Mouse (Mus musculus) ovary, postnatal 14 days (tissue): ENCODE data around the gene Lrrc20.
"Not testable (repeated sequence)": the region's sequence is repeated elsewhere in the genome, so short reads cannot be mapped to it uniquely, and the experiment has no call there.

Experiments used
- DNase-seq: peaks from one replicate; pipeline ENCODE4 v3.0.0; 2022; ENCODE audit warnings: low spot score

Lrrc20 gene

GRCm38 (mm10) chr10:61475594-61476439 lies at the start of gene Lrrc20:
Gene Lrrc20 (plus strand): TSS chr10:61475801.
- DNase-seq = peak; percentile 75

DNA sequence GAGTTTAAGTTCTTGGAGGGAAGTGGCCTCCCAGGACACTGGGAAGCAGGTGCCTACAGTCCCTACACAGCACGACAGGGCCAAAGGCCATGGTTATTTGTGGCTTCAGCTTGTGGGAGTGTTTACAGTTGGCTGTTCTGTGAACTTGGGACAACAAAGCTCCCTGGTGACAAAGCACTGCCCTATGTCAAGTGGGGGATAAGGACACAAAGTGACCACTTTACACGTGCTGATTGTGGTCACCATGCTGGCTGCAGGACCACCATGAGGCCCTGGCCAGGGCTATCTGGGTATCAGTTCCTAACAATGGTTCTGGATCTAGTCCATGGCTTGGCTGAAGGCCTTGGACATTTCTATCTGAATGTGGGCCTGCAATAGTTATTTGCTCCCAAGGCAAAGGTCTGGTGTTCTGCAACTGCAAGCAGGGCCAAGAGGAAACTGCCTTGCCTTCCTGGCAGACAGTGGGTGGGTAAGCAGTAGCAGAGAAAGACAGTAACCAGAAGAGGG lies 49.3 kb upstream of the Lrrc20 start:
- peak; percentile 31 for DNase-seq

- no peak for DNase-seq
Observed at GRCm38 (mm10) chr10:61427951-61428350, 47.6 kb upstream of the Lrrc20 start.

- DNase-seq = no peak
Observed at GRCm38 (mm10) chr10:61428416-61428815, 47.2 kb upstream of the Lrrc20 start.

- no peak for DNase-seq
Observed at GRCm38 (mm10) chr10:61429043-61429442, 46.6 kb upstream of the Lrrc20 start.

- DNase-seq = no peak
Observed at GRCm38 (mm10) chr10:61431375-61431774, 44.2 kb upstream of the Lrrc20 start.

DNA sequence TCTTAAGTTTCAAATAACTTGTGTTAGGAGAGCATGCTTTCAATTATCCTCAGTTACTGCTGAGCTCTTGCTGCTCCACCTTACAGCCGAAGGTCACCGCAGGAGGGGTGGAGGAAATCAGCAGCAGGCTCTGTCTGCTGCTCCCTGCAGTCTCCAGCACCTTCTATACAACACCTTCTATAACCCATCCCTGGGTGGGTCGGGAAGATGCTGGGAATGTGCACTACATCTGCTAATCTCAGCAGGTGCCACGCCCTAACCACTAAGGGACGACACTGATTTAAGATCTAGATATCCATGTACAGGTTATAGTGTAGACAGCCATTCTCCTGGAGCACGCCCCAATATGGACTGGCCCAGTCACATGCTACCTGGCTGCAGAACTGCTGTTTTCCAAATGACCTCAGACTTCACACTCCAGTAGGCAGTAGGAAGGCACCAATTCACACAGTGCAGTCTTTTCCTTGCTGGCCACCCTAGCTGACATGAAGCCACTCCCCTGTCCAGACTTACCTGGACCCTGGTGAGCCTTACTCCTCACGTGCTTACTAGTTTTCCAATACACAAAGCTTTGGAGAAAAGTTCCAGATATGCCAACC lies 35.3 kb upstream of the Lrrc20 start:
- DNase-seq = no peak

DNA sequence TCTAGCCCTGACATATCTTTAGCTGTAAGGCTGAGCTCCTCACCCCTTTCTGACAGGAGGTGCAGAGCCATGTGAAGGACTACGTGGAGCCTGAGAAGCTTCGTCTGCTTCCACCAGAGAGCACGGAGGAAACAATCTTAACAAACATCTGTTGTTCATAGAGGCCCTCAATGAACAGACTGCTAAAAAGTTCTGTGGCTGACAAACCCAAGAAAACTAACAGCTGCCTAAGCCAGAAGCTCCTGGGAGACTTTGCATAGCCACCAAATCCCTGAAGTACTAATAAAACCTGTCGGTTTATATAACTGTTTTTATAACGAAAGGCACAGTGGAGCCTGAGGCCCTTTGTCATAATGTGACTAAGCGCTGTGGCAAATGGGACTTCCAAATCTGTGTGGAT lies 32.1 kb upstream of the Lrrc20 start:
- no peak for DNase-seq

DNA sequence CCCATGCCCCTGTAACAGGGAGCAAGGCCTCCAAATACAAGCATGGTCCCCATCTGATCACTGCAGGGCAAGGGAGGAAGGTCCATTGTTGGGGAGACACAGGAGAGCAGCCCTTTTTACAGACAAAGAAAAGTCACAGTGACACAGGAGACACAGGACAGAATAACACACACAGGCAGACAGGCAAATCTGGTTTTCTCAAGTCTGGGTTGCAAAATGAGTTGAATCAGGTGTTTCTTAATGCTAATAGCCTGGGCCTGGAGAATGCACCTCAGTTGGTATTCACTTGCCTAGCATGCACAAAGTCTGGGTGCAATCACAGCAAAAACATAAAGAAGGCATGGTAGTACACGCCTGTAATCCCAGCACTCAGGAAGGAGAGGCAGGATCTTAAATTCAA lies 31.7 kb upstream of the Lrrc20 start:
- DNase-seq = no peak

DNA sequence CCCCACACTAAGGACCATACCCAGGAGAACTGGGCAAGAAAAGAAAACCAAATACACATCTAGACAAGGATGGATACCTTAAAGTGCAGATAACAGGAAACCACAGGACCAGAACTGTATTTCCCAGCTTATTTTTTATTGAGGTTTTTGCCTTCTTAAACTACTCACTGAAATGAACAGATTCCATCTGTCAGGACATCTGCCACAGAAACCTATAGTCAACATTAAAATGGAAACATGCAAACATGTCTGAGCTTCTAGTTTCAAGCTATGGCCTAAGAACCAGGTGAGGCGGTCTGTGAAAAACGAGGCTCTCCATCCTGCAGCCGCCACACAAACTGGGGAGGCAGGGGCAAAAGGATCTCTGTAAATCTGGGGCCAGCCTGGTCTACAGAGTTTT lies 30.6 kb upstream of the Lrrc20 start:
- DNase-seq = no peak

DNA sequence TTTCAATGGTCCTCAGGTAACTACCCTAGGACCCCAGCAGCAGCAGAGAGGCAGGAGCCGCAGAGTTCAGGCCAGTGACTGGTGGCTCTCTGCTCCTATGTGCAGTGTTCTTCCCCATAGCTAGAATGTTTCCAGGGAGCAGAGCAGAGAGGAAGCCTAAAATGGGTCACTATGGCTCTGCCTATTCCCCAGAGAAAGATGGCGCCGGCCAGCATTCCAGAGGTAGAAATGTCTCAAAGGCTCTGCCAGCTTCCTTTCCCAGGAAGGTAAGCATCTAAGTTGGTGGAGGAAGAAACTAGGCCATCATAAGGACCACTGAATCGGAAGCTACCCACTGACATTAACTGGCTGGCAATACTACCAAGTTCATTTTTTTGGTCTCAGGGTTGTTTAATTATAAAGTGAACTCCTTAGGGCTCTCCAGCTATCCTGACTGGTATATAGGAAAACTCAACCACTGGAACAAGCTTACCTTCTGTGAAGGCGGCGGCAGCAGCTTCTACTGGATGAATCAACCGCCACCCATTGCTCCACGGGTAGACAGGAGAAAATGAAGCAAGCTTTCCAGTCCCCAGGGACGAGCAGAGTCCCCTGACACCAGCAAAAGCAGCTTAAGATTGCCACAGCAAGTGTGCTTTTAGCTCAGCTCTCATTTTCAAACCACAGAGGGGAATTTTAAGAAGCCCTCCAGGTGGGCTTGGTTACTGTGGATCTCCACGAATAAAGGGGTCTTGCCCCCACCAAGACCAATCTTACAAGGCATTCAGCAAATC lies 27.8 kb upstream of the Lrrc20 start:
- no peak for DNase-seq

GRCm38 (mm10) chr10:61448834-61449233 lies 26.8 kb upstream of the Lrrc20 start:
- no peak for DNase-seq

GRCm38 (mm10) chr10:61451463-61451930 lies 24.1 kb upstream of the Lrrc20 start:
- peak; percentile 13 for DNase-seq

DNA sequence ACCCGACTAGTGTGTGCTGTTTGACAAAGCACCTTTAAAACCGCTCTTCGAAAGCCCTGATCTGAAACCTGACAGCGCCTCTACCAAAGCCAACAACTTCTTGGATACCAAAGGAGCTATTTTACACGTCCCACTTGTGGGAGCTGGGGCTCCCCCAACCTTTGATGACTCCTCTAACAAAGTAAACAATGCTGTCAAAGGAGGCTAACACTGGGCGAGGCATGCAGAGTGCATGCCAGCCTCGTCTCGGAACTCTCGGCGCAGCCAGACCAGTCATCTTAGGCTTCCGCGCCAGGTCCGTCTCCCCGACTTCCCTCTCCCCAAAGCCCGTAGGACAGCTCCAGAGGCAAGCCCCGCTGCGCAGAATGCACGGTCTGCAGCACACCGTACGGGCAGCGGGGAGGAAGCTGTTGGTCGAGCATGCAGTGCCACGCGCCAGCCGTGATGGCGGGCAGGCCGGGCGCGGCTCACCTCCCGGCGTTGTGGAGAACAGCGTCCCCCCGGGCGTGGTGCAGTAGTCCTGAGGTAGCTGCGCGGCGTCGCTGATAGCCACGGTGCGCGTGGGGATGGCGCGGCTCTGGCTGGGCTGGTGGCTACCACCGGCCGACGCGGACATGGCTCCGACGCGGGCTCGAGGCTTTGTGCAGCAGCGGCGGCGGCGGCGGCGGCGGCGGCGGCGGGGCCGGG lies 23.5 kb upstream of the Lrrc20 start:
- peak; percentile 27 for DNase-seq

DNA sequence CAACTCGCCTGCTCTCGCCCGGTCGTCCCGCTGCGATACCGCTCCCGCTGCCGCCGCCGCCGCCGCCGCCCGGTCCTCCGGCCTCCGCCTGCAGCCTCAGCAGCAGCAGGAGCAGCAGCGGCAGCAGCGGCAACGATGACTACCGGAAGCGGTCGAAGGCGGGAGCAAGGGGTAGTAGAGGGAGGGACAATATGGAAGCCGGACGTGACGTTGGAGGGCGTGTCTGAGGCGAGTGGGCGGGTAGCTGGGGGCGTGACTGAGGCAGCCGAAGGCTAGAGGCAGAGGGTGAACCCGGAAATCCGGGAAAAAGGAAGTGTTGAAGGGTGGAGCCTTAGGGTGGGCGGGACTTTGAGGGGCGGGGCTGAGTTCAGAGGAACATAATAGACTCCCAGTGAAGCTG lies 23.0 kb upstream of the Lrrc20 start, which contains the start of gene Eif4ebp2:
TSS of gene Eif4ebp2 (minus strand) at position 17 of the 400 bp plus-strand sequence.
- peak; percentile 100 for DNase-seq

- DNase-seq = not testable (repeated sequence)
Observed at GRCm38 (mm10) chr10:61453171-61453570, 22.4 kb upstream of the Lrrc20 start.

DNA sequence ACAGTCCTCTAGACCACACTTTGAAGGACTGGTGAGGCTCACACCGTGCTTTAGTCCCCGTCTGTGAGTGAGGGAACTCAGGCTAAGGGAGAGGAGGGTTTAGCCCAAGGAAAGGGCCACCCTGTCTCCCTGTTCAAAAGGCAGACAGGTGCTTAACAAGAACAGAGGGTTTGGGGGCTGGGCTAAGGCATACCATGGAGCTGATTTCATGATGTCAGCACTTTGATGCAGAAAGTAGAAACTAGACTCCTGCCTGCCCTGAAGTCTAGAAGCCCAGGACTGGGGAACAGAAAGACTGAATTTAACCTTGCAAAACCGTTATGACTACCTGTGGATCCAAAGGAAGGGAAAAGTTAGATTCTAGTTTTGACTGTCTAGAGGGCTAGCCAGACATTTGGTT lies 18.4 kb upstream of the Lrrc20 start:
- DNase-seq = no peak

GRCm38 (mm10) chr10:61465009-61465408 lies 10.6 kb upstream of the Lrrc20 start:
- no peak for DNase-seq

- DNase-seq = no peak
Observed at GRCm38 (mm10) chr10:61466242-61466641, 9.4 kb upstream of the Lrrc20 start.

- peak; percentile 18 for DNase-seq
Observed at GRCm38 (mm10) chr10:61466873-61467272, 8.7 kb upstream of the Lrrc20 start.

GRCm38 (mm10) chr10:61468900-61469299 lies 6.7 kb upstream of the Lrrc20 start:
- DNase-seq = no peak

DNA sequence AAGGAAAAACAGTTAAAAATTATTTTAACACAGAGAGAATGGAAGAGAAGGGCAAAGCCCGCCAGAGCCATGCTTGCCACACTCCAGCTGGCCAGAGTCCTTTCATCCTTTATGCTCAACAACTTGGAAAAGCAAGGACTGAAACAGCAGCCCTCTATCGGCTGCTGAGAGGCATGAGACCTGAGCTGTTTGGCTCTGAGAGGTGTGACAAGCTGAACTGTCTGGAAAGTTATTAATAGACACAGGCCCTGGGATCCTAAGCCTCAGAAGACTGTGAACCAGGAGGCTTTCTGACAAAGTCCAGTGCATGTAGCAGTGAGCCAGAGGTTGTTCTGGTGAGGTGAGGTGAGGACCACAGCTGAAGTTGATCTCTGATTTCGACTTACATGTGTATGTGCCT lies 2.0 kb upstream of the Lrrc20 start:
- no peak for DNase-seq
